Mouse (Mus musculus) neural tube, embryonic 14.5 days (tissue): ENCODE data around the gene Aldh6a1. TPM values are rescaled to one million over a fixed set of nuclear protein-coding genes. Genes with fewer than 3 reads are reported as not detected.

Experiments
- ATAC-seq: fragments of 200-750 bp; cut with Nextera tagmentation; 2 replicates; pipeline ENCODE4 v1.8.0; 2017; ENCODE audit warnings: low read depth, mild to moderate bottlenecking, moderate TSS enrichment, moderate library complexity
- H3K27ac ChIP-seq: fragments of 300-500 bp; sonication (generic); 2 replicates; pipeline ENCODE4 v1.5.1; 2014; ENCODE audit warnings: low read depth, mild to moderate bottlenecking, control low read depth, low read length, moderate library complexity, mixed read lengths
- H3K27me3 ChIP-seq: fragments of 300-500 bp; sonication (generic); 2 replicates; pipeline ENCODE4 v1.6.1; 2014; ENCODE audit warnings: low read length; ENCODE audit not compliant: control insufficient read depth, insufficient read depth
- H3K36me3 ChIP-seq: fragments of 300-500 bp; sonication (generic); 2 replicates; pipeline ENCODE4 v1.6.1; 2014; ENCODE audit warnings: low read length, mixed read lengths; ENCODE audit not compliant: control insufficient read depth, insufficient read depth
- H3K4me1 ChIP-seq: fragments of 300-500 bp; sonication (generic); 2 replicates; pipeline ENCODE4 v1.6.1; 2014; ENCODE audit warnings: low read length; ENCODE audit not compliant: control insufficient read depth, insufficient read depth
- H3K4me2 ChIP-seq: fragments of 300-500 bp; sonication (generic); 2 replicates; pipeline ENCODE4 v1.6.1; 2014; ENCODE audit warnings: mild to moderate bottlenecking, low read depth, low read length, control low read depth
- H3K4me3 ChIP-seq: fragments of 300-500 bp; sonication (generic); 2 replicates; pipeline ENCODE4 v1.5.1; 2014; ENCODE audit warnings: low read depth, low read length, control low read depth, mixed read lengths
- H3K9ac ChIP-seq: fragments of 300-500 bp; sonication (generic); replicated peaks from 2 replicates; pipeline ENCODE4 v1.6.1; 2014; ENCODE audit warnings: low read depth, mild to moderate bottlenecking, control low read depth, low read length, mixed read lengths
- H3K9me3 ChIP-seq: fragments of 300-500 bp; sonication (generic); 2 replicates; pipeline ENCODE4 v1.6.1; 2016; ENCODE audit warnings: low read length; ENCODE audit not compliant: control insufficient read depth
- WGBS: fragments of 180-500 bp; shearing (Covaris S2); extraction: QIAGEN DNeasy Blood & Tissue Kit; methylation state at CpG from one replicate; pipeline ENCODE4 v1.1.7; 2014; 5-methylcytosine and 5-hydroxymethylcytosine counted together
- polyA plus RNA-seq: library from polyadenylated mRNA; unstranded; fragments of >200 nt; fragmentation: Nextera tagmentation; extraction: Ambion mirVana; gene quantifications from 2 replicates; pipeline ENCODE4 v1.2.1, GENCODE M21; 2014

Aldh6a1 gene
- 41.7 and 45.1 TPM in 2 replicates for polyA plus RNA-seq

GRCm38 (mm10) chr12:84450718-84451646 is at the start of gene Aldh6a1, which contains the start of gene Lin52:
Gene Aldh6a1 (minus strand): TSS chr12:84451004.
Gene Lin52 (plus strand): TSS chr12:84451422.
- Histone ChIP-seq H3K9ac (peak within 1 kb of the TSS; percentile 50), H3K9me3 (no peaks in the 10 kb centered on the region), H3K4me1 (0 out of 2 replicates have a peak, but pooled peaks cover 6% of the 10 kb centered on the region), H3K4me3 (peak within 1 kb of the TSS; percentile 62), H3K36me3 (no peaks in the 10 kb centered on the region), H3K4me2 (peak within 1 kb of the TSS; percentile 94), H3K27ac (peak within 1 kb of the TSS; percentile 82), H3K27me3 (no peaks in the 10 kb centered on the region)
- under 1% methylated on average over 49 of the region's 49 CpGs for WGBS
- peak; percentile 98 for ATAC-seq

DNA sequence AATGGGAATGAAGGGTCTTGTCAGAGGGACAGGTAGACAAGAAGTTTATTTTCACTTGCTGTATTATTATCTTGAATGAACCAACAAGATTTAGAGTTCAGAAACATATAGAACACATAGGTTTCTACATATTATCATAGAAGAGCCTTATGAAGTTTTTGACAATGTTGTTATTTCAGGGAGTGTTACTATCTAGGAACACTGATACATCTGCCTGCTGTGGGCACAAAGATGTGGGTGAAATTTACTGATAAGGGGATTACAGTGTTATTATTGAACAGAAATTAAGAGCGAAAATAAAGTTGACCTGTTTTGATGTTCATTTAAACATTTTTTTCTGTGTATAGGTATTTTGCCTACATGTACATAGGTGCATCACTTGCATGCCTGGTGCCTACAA is 46.0 kb upstream of the Aldh6a1 start:
- Histone ChIP-seq H3K27me3 (no peaks in the 10 kb centered on the region), H3K4me3 (no peak overlapping the region), H3K27ac (no peak overlapping the region), H3K4me1 (peaks cover 4% of the 10 kb centered on the region), H3K9me3 (no peaks in the 10 kb centered on the region), H3K4me2 (no peak overlapping the region), H3K9ac (no peak overlapping the region), H3K36me3 (no peaks in the 10 kb centered on the region)
- WGBS: 100% methylated on average over 1 of the region's 1 CpGs
- no peak for ATAC-seq

DNA sequence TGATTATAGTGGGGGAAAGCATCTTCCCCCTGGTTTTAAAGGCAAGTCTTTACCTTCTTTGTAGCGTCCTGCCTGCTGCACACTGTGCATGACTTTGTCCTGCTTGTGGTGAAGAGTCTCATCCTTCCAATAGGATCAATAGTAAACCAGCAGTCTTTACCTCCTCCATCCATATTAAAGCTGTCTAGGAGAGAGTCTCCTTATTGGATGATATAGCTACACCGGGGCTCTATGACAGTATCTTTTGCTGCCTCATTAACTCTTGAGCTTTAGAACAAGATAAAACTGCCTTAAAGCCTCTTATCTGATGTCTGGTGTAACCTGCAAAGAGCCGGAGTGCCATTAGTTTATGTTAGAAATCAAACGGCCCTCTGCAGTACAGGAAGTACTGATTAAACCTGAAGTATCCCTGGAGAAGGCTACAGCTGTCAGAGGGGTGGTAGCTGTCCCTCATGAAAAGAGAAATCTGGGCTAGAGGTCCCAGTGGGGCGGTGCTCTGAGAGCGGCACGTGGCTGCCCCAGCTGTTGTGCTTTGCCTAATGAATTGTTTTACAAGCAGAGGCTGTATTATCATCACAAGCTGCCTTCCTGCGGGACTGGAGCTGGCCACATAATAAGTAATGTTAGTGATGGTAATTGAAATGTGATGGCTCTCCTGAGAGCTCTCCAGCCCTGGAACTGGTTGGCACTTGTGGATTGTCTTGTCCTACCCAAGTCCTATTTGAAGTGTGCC is 36.7 kb upstream of the Aldh6a1 start:
- Histone ChIP-seq H3K36me3 (no peaks in the 10 kb centered on the region), H3K4me1 (peaks cover 6% of the 10 kb centered on the region), H3K4me3 (no peak overlapping the region), H3K4me2 (peak overlapping the region; percentile 7; the same call in 1 of the 2 replicates), H3K9me3 (no peaks in the 10 kb centered on the region), H3K27ac (no peak overlapping the region), H3K9ac (no peak overlapping the region), H3K27me3 (peaks cover 4% of the 10 kb centered on the region; the same call in 1 of the 2 replicates)
- 8% methylated on average over 8 of the region's 8 CpGs for WGBS
- peak; percentile 88 for ATAC-seq

DNA sequence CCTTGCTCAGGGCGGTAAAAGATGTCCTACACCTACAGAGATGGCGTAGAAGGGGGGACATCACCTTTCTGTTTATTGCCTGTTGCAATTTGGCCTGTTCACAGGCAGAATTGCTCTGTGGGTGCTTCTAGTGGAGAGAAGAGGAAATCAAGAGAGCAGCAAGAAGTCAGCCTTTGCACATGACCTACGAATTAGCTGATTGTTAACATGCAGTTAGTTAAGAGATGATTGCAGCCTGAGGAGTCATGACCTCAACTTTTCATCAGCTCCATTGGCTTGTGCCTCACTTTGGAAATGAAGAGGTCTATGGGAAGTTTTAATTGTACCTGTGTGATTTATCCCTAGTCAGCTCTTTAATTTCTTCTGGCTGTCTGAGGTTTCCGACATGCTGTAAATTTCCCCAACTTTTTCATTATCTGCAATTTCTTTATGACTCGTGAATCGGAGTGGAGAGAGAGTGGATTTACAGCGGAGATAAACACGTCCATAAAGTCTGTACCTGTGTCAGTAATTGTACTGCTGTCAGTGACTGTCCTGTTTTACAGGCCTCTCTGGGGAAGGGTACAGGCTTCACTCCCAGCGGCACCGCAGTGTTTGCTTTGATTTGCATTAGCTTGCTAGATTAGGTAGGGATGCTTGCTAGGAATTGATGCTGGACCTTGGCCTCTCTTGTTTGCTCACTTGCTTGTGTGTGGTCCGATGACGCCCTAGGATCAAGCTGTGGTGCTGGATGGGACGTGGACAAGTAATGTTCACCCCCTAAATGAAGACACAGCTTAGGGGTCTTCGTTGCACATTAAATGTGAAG is 32.2 kb upstream of the Aldh6a1 start:
- WGBS: 74% methylated on average over 14 of the region's 14 CpGs
- Histone ChIP-seq H3K9me3 (no peaks in the 10 kb centered on the region), H3K36me3 (no peaks in the 10 kb centered on the region), H3K27me3 (no peaks in the 10 kb centered on the region), H3K27ac (no peak overlapping the region), H3K4me2 (no peak overlapping the region), H3K9ac (no peak overlapping the region), H3K4me3 (no peak overlapping the region), H3K4me1 (peaks cover 6% of the 10 kb centered on the region)
- no peak for ATAC-seq

GRCm38 (mm10) chr12:84481251-84481650 is 30.4 kb upstream of the Aldh6a1 start:
- no peak overlapping the region for H3K27ac ChIP-seq
- H3K4me2 ChIP-seq: no peak overlapping the region
- ATAC-seq: no peak
- no peaks in the 10 kb centered on the region for H3K4me1 ChIP-seq
- WGBS: 80% methylated on average over 2 of the region's 2 CpGs
- no peaks in the 10 kb centered on the region for H3K9me3 ChIP-seq
- no peak overlapping the region for H3K4me3 ChIP-seq
- H3K9ac ChIP-seq: no peak overlapping the region
- H3K36me3 ChIP-seq: no peaks in the 10 kb centered on the region
- H3K27me3 ChIP-seq: no peaks in the 10 kb centered on the region

- H3K27ac ChIP-seq: no peak overlapping the region
- H3K9ac ChIP-seq: no peak overlapping the region
- no peak overlapping the region for H3K4me3 ChIP-seq
- H3K4me1 ChIP-seq: no peaks in the 10 kb centered on the region
- H3K36me3 ChIP-seq: no peaks in the 10 kb centered on the region
- 96% methylated on average over 7 of the region's 7 CpGs for WGBS
- ATAC-seq: no peak
- no peaks in the 10 kb centered on the region for H3K27me3 ChIP-seq
- no peaks in the 10 kb centered on the region for H3K9me3 ChIP-seq
- H3K4me2 ChIP-seq: no peak overlapping the region
Observed at GRCm38 (mm10) chr12:84478937-84479336, 28.1 kb upstream of the Aldh6a1 start.

DNA sequence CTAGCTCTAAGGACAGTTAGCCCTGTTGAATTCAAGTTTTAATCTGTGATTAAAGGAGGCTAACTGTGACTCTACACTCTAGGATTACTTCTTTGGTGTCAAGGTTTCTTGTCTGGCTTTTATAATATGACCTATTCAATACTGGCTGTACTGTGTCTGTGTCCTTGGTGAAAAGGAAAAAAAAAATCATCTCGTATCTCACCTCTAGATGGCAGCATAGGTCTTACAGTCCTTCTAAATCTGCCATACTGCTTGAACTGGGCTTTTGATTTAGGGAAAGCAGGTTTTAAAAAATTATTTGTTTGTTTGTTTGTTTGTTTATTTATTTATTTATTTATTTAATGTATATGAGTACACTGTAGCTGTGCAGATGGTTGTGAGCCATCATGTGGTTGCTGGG is 17.9 kb upstream of the Aldh6a1 start:
- WGBS: 2% methylated on average over 1 of the region's 1 CpGs
- H3K4me2 ChIP-seq: no peak overlapping the region
- no peak for ATAC-seq
- H3K9me3 ChIP-seq: no peaks in the 10 kb centered on the region
- H3K9ac ChIP-seq: no peak overlapping the region
- no peaks in the 10 kb centered on the region for H3K27me3 ChIP-seq
- H3K4me1 ChIP-seq: no peaks in the 10 kb centered on the region
- no peak overlapping the region for H3K4me3 ChIP-seq
- no peak overlapping the region for H3K27ac ChIP-seq
- peaks cover 11% of the 10 kb centered on the region; the same call in 1 of the 2 replicates for H3K36me3 ChIP-seq

- ATAC-seq: no peak
- Histone ChIP-seq H3K4me3 (no peak overlapping the region), H3K9ac (no peak overlapping the region), H3K4me2 (no peak overlapping the region), H3K36me3 (peaks cover 31% of the 10 kb centered on the region), H3K27ac (no peak overlapping the region), H3K4me1 (no peaks in the 10 kb centered on the region), H3K27me3 (no peaks in the 10 kb centered on the region), H3K9me3 (no peaks in the 10 kb centered on the region)
- WGBS: 72% methylated on average over 3 of the region's 3 CpGs
Observed at GRCm38 (mm10) chr12:84462856-84463255, 12.1 kb upstream of the Aldh6a1 start.
